Mouse (Mus musculus): ENCODE results near the gene Fbxl13. TPM values are rescaled to one million over a fixed set of nuclear protein-coding genes. Genes with fewer than 3 reads are reported as not detected.

Gene Fbxl13
- polyA plus RNA-seq, 1 experiment from 2014 or later, result 0.29 TPM

DNA sequence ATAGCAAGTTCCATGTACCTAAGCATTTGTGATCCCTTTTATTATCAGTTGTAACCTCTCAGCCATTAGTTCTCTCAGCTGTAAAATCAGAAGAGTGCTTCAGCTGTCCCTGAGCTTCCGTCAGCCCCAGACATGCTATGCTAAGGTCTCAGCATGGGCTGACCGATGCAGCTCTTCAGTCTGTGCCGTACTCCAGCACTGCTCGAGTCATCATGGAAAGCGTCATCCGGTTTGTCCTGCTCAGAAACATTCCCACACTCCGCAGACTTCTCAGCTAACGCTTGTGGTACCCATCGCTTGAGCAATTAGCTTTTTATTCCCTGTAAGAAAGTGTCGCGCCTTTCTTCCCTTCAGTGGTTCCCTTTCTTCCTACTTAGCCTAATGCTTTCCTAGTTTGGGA lies 146.5 kb downstream of the Fbxl13 start:
- Histone ChIP-seq H3K4me3 (ENCODE audit: low read depth, low read length) (no peak overlapping the region), H3K27me3 (ENCODE audit: control insufficient read depth, insufficient read depth, low read length) (no peaks in the 10 kb centered on the region), H3K4me2 (replicated peaks; ENCODE audit: low read depth, low read length) (no peak overlapping the region), H3K27ac (ENCODE audit: low read length) (peak overlapping the region; percentile 64; the same call in 1 of the 2 replicates), H3K36me3 (ENCODE audit: control insufficient read depth, insufficient read depth, low read length) (no peaks in the 10 kb centered on the region), H3K9me3 (ENCODE audit: control insufficient read depth, low read depth, low read length) (no peaks in the 10 kb centered on the region), H3K4me1 (ENCODE audit: control insufficient read depth, insufficient read depth, low read length) (peaks cover 12% of the 10 kb centered on the region; the same call in 1 of the 2 replicates), H3K9ac (replicated peaks; ENCODE audit: low read depth, low read length) (no peak overlapping the region)
- ATAC-seq (ENCODE audit: insufficient number of reproducible peaks, insufficient read depth, low FRiP score, low read depth), result no peak
- 77% methylated on average over 11 of the region's 11 CpGs for WGBS

DNA sequence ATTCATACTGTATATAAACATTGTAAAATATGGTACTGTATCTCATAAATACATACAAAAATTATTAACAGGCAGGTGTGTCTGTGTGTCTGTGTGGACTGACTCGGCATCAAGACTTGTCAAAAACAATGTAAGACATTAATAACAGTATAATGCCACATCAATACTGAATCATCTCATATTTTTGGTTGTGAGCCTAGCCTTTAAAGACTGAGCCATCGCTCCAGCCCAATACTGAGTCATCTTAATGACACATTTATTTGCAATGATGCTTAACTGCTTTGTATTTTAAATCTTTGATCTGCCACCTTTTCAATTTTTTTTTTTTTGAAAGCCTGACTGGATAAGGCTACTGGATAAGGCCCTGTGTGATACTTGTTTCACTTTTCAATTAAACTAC lies 146.9 kb downstream of the Fbxl13 start:
- H3K4me2 ChIP-seq (replicated peaks; ENCODE audit: low read depth, low read length), result no peak overlapping the region
- no peak for ATAC-seq (ENCODE audit: insufficient number of reproducible peaks, insufficient read depth, low FRiP score, low read depth)
- WGBS, result 84% methylated on average over 2 of the region's 2 CpGs

DNA sequence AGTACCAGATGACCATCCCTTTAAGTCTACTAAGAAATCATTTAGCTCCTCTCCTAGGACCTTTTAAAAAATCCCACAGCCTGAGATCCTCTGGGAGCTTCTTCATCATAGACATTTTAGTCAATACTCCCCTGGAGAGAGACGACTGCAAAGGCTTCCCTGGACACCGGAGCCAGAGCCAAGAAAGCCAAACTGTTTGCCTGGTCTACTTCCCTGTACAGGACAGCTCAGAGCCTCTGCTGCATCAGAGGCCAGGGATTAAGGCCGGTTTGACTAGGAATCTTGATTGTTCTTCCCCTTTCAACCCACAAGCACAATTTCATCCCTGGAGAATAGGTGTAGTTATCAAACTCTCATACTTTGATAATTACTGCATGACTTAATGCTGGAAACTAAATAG lies 148.6 kb downstream of the Fbxl13 start:
- H3K27ac ChIP-seq (ENCODE audit: low read length), result no peak overlapping the region
- H3K9ac ChIP-seq (replicated peaks; ENCODE audit: low read depth, low read length), result no peak overlapping the region
- WGBS, result 72% methylated on average over 3 of the region's 3 CpGs
- no peak for ATAC-seq (ENCODE audit: insufficient number of reproducible peaks, insufficient read depth, low FRiP score, low read depth)
- H3K4me3 ChIP-seq (ENCODE audit: low read depth, low read length), result no peak overlapping the region
- H3K9me3 ChIP-seq (ENCODE audit: control insufficient read depth, low read depth, low read length), result no peaks in the 10 kb centered on the region
- H3K27me3 ChIP-seq (ENCODE audit: control insufficient read depth, insufficient read depth, low read length), result no peaks in the 10 kb centered on the region
- no peaks in the 10 kb centered on the region for H3K36me3 ChIP-seq (ENCODE audit: control insufficient read depth, insufficient read depth, low read length)
- H3K4me2 ChIP-seq (replicated peaks; ENCODE audit: low read depth, low read length), result no peak overlapping the region
- peaks cover 12% of the 10 kb centered on the region; the same call in 1 of the 2 replicates for H3K4me1 ChIP-seq (ENCODE audit: control insufficient read depth, insufficient read depth, low read length)

More for the DNA sequence above, 146.9 kb downstream of the Fbxl13 start:
- Histone ChIP-seq H3K4me3 (ENCODE audit: low read depth, low read length) (no peak overlapping the region), H3K4me1 (ENCODE audit: control insufficient read depth, insufficient read depth, low read length) (peaks cover 12% of the 10 kb centered on the region; the same call in 1 of the 2 replicates), H3K36me3 (ENCODE audit: control insufficient read depth, insufficient read depth, low read length) (no peaks in the 10 kb centered on the region), H3K27ac (ENCODE audit: low read length) (peak overlapping the region; percentile 64; the same call in 1 of the 2 replicates), H3K9ac (replicated peaks; ENCODE audit: low read depth, low read length) (no peak overlapping the region), H3K9me3 (ENCODE audit: control insufficient read depth, low read depth, low read length) (no peaks in the 10 kb centered on the region), H3K27me3 (ENCODE audit: control insufficient read depth, insufficient read depth, low read length) (no peaks in the 10 kb centered on the region)

DNA sequence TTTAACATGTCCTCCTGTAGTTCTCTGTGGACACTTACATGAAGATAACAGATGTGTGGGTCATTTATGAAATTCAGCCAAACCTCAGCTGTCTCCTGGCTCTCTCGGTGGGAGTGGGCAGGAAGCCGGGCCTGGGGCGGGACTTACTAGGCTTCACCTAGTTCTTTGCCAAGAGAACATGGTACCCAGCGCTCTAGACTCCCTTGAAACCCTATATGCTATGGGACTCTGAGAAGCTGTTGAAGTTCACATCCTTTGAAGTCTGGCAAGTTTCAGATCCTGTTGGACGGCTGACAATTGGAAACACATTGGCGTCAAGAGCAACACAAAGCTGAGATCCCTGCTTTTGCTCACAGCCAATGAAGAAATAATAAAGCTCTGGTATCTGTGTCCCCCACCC lies 149.1 kb downstream of the Fbxl13 start:
- Histone ChIP-seq H3K4me3 (ENCODE audit: low read depth, low read length) (no peak overlapping the region), H3K36me3 (ENCODE audit: control insufficient read depth, insufficient read depth, low read length) (no peaks in the 10 kb centered on the region), H3K9ac (replicated peaks; ENCODE audit: low read depth, low read length) (no peak overlapping the region), H3K9me3 (ENCODE audit: control insufficient read depth, low read depth, low read length) (no peaks in the 10 kb centered on the region), H3K4me2 (replicated peaks; ENCODE audit: low read depth, low read length) (no peak overlapping the region), H3K27me3 (ENCODE audit: control insufficient read depth, insufficient read depth, low read length) (no peaks in the 10 kb centered on the region), H3K27ac (ENCODE audit: low read length) (no peak overlapping the region), H3K4me1 (ENCODE audit: control insufficient read depth, insufficient read depth, low read length) (peaks cover 9% of the 10 kb centered on the region; the same call in 1 of the 2 replicates)
- WGBS, result 62% methylated on average over 6 of the region's 6 CpGs
- no peak for ATAC-seq (ENCODE audit: insufficient number of reproducible peaks, insufficient read depth, low FRiP score, low read depth)

DNA sequence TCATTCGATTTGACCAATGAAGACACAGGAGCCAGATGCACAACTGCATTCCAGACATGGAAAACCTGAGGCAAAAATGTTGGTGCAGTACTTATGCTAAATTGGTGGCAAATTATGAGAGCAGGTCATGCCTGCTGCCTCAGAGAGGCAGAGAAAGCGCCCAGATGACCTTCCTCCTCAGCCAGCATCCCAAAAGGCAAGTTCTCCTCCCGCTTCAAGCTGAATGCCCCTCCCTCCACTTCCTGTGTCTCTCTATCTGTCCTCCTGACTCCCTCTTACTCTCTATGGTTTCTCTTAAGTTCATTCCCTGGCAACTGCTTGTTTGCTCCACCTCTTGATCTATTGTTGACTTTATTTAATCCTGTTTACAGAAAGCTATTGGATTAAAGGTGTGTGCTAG lies 150.7 kb downstream of the Fbxl13 start:
- no peak overlapping the region for H3K4me3 ChIP-seq (ENCODE audit: low read depth, low read length)
- H3K9ac ChIP-seq (replicated peaks; ENCODE audit: low read depth, low read length), result no peak overlapping the region
- no peaks in the 10 kb centered on the region for H3K9me3 ChIP-seq (ENCODE audit: control insufficient read depth, low read depth, low read length)
- no peaks in the 10 kb centered on the region for H3K27me3 ChIP-seq (ENCODE audit: control insufficient read depth, insufficient read depth, low read length)
- no peak overlapping the region for H3K4me2 ChIP-seq (replicated peaks; ENCODE audit: low read depth, low read length)
- no peaks in the 10 kb centered on the region for H3K36me3 ChIP-seq (ENCODE audit: control insufficient read depth, insufficient read depth, low read length)
- ATAC-seq (ENCODE audit: insufficient number of reproducible peaks, insufficient read depth, low FRiP score, low read depth), result no peak
- H3K4me1 ChIP-seq (ENCODE audit: control insufficient read depth, insufficient read depth, low read length), result peaks cover 2% of the 10 kb centered on the region; the same call in 1 of the 2 replicates
- 52% methylated on average over 3 of the region's 3 CpGs for WGBS
- no peak overlapping the region for H3K27ac ChIP-seq (ENCODE audit: low read length)

DNA sequence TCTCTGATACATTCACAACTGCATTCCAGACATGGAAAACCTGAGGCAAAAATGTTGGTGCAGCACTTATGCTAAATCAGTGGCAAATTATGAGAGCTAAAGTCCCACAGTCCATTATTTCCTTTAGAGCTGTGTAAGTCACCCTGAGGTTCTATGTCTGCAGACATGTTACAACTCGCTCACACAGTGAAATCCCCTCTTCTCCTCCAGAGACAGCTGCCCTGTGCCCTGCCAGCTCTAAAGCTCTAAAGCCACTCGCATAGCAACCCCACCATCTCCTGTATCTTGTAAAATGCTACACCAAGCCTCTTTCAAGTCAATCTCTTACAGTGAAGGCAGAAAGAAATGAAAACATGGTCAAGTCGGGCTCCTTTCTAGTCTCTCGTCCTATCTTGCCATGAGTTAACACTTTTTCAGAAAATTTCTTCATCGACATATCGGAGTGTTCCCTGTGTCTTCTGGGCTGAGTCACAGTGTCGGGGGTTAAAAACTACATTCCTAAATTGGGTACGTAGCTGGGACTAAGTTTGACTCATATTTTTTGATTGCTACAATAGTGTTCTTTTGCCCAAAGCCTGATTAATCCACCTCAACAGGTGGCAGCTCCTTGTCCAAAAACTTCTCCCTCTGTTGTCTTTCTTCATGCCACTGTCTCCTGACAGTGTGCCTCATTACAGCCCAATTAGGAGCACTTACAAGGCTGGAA lies 152.0 kb downstream of the Fbxl13 start:
- Histone ChIP-seq H3K9ac (replicated peaks; ENCODE audit: low read depth, low read length) (no peak overlapping the region), H3K36me3 (ENCODE audit: control insufficient read depth, insufficient read depth, low read length) (no peaks in the 10 kb centered on the region), H3K4me1 (ENCODE audit: control insufficient read depth, insufficient read depth, low read length) (peaks cover 10% of the 10 kb centered on the region; the same call in 1 of the 2 replicates), H3K27ac (ENCODE audit: low read length) (no peak overlapping the region), H3K4me3 (ENCODE audit: low read depth, low read length) (no peak overlapping the region), H3K4me2 (replicated peaks; ENCODE audit: low read depth, low read length) (no peak overlapping the region), H3K27me3 (ENCODE audit: control insufficient read depth, insufficient read depth, low read length) (no peaks in the 10 kb centered on the region), H3K9me3 (ENCODE audit: control insufficient read depth, low read depth, low read length) (no peaks in the 10 kb centered on the region)
- 82% methylated on average over 8 of the region's 8 CpGs for WGBS
- no peak for ATAC-seq (ENCODE audit: insufficient number of reproducible peaks, insufficient read depth, low FRiP score, low read depth)

DNA sequence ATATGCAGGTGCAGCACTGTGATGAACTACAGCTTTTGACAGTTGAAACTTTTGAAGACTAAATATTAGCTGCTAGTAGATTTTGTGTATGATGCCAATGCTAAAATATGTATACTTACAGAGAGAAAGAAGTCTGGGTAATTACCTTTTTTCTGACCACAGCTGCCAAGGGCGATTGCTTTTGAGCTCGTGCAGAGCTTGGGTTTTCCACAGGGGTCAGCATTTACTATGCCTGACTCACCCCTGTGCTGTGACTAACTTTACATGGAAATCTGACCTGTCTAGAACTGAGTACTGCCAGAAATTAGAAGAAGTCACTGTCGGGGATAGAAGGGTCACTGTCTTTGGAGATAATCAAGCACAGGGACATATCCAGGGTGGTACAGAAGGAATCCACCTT lies 153.2 kb downstream of the Fbxl13 start:
- Histone ChIP-seq H3K27me3 (ENCODE audit: control insufficient read depth, insufficient read depth, low read length) (no peaks in the 10 kb centered on the region), H3K9me3 (ENCODE audit: control insufficient read depth, low read depth, low read length) (no peaks in the 10 kb centered on the region), H3K4me3 (ENCODE audit: low read depth, low read length) (no peak overlapping the region), H3K4me1 (ENCODE audit: control insufficient read depth, insufficient read depth, low read length) (peaks cover 13% of the 10 kb centered on the region; the same call in 1 of the 2 replicates), H3K4me2 (replicated peaks; ENCODE audit: low read depth, low read length) (no peak overlapping the region), H3K27ac (ENCODE audit: low read length) (no peak overlapping the region), H3K36me3 (ENCODE audit: control insufficient read depth, insufficient read depth, low read length) (no peaks in the 10 kb centered on the region), H3K9ac (replicated peaks; ENCODE audit: low read depth, low read length) (no peak overlapping the region)
- no peak for ATAC-seq (ENCODE audit: insufficient number of reproducible peaks, insufficient read depth, low FRiP score, low read depth)
- 75% methylated on average over 3 of the region's 3 CpGs for WGBS

DNA sequence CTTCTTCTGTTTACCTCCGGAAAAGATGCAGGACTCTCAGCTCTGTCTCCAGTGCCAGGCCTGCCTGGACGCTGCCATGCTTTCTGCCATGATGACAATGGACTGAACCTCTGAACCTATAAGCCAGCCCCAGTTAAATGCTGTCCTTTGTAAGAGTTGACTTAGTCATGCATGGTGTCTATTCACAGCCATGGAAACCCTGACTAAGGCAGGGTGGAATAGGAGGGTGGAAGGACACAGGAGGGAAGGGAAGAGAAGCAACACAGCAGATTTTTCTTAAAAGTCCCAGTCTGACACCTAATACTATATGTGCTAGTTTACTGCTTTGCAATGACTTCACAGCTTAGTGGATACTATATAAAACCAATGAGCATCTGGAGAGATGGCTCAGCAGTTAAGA lies 154.0 kb downstream of the Fbxl13 start:
- Histone ChIP-seq H3K4me1 (ENCODE audit: control insufficient read depth, insufficient read depth, low read length) (peaks cover 18% of the 10 kb centered on the region; the same call in 1 of the 2 replicates), H3K4me2 (replicated peaks; ENCODE audit: low read depth, low read length) (no peak overlapping the region), H3K27ac (ENCODE audit: low read length) (no peak overlapping the region), H3K36me3 (ENCODE audit: control insufficient read depth, insufficient read depth, low read length) (no peaks in the 10 kb centered on the region), H3K27me3 (ENCODE audit: control insufficient read depth, insufficient read depth, low read length) (no peaks in the 10 kb centered on the region), H3K9ac (replicated peaks; ENCODE audit: low read depth, low read length) (no peak overlapping the region), H3K9me3 (ENCODE audit: control insufficient read depth, low read depth, low read length) (no peaks in the 10 kb centered on the region), H3K4me3 (ENCODE audit: low read depth, low read length) (no peak overlapping the region)
- 86% methylated on average over 2 of the region's 2 CpGs for WGBS
- ATAC-seq (ENCODE audit: insufficient number of reproducible peaks, insufficient read depth, low FRiP score, low read depth), result no peak
